ENCODE assay signal across 8 mouse cellular contexts in the genomic region with DNA sequence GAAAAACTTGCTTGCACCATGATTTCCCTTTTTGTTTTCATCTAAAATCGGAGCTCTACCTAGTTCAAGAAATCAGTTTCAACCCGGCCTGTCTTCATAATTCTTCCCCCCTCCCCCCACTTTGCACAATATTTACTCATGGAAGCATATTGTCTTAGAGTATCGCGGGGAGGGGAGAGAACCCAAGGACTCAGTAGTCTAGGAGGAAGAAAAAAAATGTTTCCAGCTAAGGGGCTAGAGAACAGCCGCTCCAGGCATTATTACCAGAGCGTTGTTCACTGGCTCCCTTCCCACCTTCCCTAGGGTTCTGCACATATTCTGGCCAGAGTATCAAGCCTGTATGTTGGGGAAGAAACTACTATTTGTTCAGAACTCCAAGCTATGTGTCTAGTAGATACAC.
A peak's percentile ranks its signal among the peaks of the same experiment; 100 is the strongest.
DNase-seq lines count a peak whose midpoint lies in the region; ATAC-seq and TF ChIP-seq lines count a peak whose summit lies in the region.

No protein-coding gene starts in this region.

- intact Hi-C loops in gastrocnemius, postnatal 14 days (cut with DNase I; ENCODE audit: low total_unique reads) = no loop called here

- H3K4me1 ChIP-seq in lung, postnatal 0 days (ENCODE audit: insufficient read depth, low read depth, low read length) = no peaks in the 10 kb centered on the region
- no peaks in the 10 kb centered on the region for H3K4me1 ChIP-seq in limb, embryonic 14.5 days (ENCODE audit: control insufficient read depth, insufficient read depth, low read length)
- no peaks in the 10 kb centered on the region for H3K4me1 ChIP-seq in stomach, embryonic 16.5 days (ENCODE audit: control insufficient read depth, insufficient read depth, low read length)

- no peak for TF ChIP-seq EP300 in lung, postnatal 0 days (IDR thresholded peaks at IDR 0.05)

- no peak overlapping the region for H3K9ac ChIP-seq in lung, postnatal 0 days (replicated peaks; ENCODE audit: low read depth)
- H3K9ac ChIP-seq in limb, embryonic 14.5 days (ENCODE audit: low read depth, low read length, severe bottlenecking) = peak overlapping the region; percentile 49
- H3K9ac ChIP-seq in stomach, embryonic 16.5 days (ENCODE audit: low read length) = peak overlapping the region; percentile 63

- no peaks in the 10 kb centered on the region for H3K36me3 ChIP-seq in lung, postnatal 0 days (ENCODE audit: insufficient read depth, low read length)
- no peaks in the 10 kb centered on the region for H3K36me3 ChIP-seq in limb, embryonic 14.5 days (ENCODE audit: control insufficient read depth, insufficient read depth, low read length)
- no peaks in the 10 kb centered on the region for H3K36me3 ChIP-seq in stomach, embryonic 16.5 days (ENCODE audit: control insufficient read depth, insufficient read depth, low read length)

- TF ChIP-seq POLR2A in limb, embryonic 14.5 days (IDR thresholded peaks at IDR 0.05; ENCODE audit: borderline replicate concordance, extremely low read depth, insufficient read depth, insufficient read length) = no peak

- H3K4me3 ChIP-seq in lung, postnatal 0 days (ENCODE audit: low read depth, low read length) = peak overlapping the region; percentile 50
- H3K4me3 ChIP-seq in limb, embryonic 14.5 days (replicated peaks; ENCODE audit: low read length) = peak overlapping the region; percentile 50
- peak overlapping the region; percentile 59 for H3K4me3 ChIP-seq in stomach, embryonic 16.5 days (replicated peaks; ENCODE audit: low read length)

- DNase-seq in cerebellum, adult 11-12 months = peak; percentile 16
- DNase-seq in cerebellum, adult 8-10 months = no peak
- peak; percentile 44 for DNase-seq in lung, postnatal 0 days (ENCODE audit: low spot score)
- no peak for DNase-seq in lung, adult 18-20 months
- no peak for DNase-seq in limb, embryonic 14.5 days (ENCODE audit: low spot score)
- DNase-seq in gastrocnemius, postnatal 14 days = no peak
- DNase-seq in c-Kit-positive CD71-positive TER-119-positive erythroid progenitor cells, embryonic 14.5 days (ENCODE audit: low spot score) = no peak

- ATAC-seq in lung, postnatal 0 days = peak; percentile 55
- peak; percentile 46; the same call in 1 of the 2 replicates for ATAC-seq in limb, embryonic 14.5 days (ENCODE audit: low FRiP score, low read depth)
- ATAC-seq in stomach, embryonic 16.5 days (ENCODE audit: insufficient read depth, low FRiP score) = peak; percentile 27; the same call in 1 of the 2 replicates

- no peaks in the 10 kb centered on the region for H3K27me3 ChIP-seq in lung, postnatal 0 days (replicated peaks; ENCODE audit: insufficient read depth, low read length)
- no peaks in the 10 kb centered on the region for H3K27me3 ChIP-seq in limb, embryonic 14.5 days (ENCODE audit: control insufficient read depth, insufficient read depth, low read length)
- no peaks in the 10 kb centered on the region; the same call in 1 of the 2 replicates for H3K27me3 ChIP-seq in stomach, embryonic 16.5 days (ENCODE audit: control insufficient read depth, insufficient read depth, low read length)

- H3K27ac ChIP-seq in lung, postnatal 0 days (ENCODE audit: low read length) = peak overlapping the region; percentile 75
- H3K27ac ChIP-seq in limb, embryonic 14.5 days (replicated peaks; ENCODE audit: low read depth, low read length) = peak overlapping the region; percentile 58
- peak overlapping the region; percentile 83 for H3K27ac ChIP-seq in stomach, embryonic 16.5 days (ENCODE audit: low read length)

- peak overlapping the region; percentile 48 for H3K4me2 ChIP-seq in lung, postnatal 0 days (replicated peaks; ENCODE audit: low read depth, low read length)
- peak overlapping the region; percentile 50 for H3K4me2 ChIP-seq in limb, embryonic 14.5 days (replicated peaks; ENCODE audit: low read depth, low read length, severe bottlenecking)
- peak overlapping the region; percentile 56 for H3K4me2 ChIP-seq in stomach, embryonic 16.5 days (ENCODE audit: low read depth, low read length)

- no peaks in the 10 kb centered on the region for H3K9me3 ChIP-seq in lung, postnatal 0 days (ENCODE audit: low read length)
- no peaks in the 10 kb centered on the region for H3K9me3 ChIP-seq in limb, embryonic 14.5 days (ENCODE audit: control insufficient read depth, low read length)
- H3K9me3 ChIP-seq in stomach, embryonic 16.5 days (replicated peaks; ENCODE audit: control insufficient read depth, low read length) = no peaks in the 10 kb centered on the region

- 29% methylated on average over 4 of the region's 6 CpGs for WGBS in lung, postnatal 0 days
- 31% methylated on average over 6 of the region's 6 CpGs for WGBS in limb, embryonic 14.5 days
- WGBS in stomach, embryonic 16.5 days = 17% methylated on average over 6 of the region's 6 CpGs

- no peak for TF ChIP-seq CTCF in lung, postnatal 0 days (IDR thresholded peaks at IDR 0.05)

Comparison
In these comparisons a context has a peak if more than half of its experiments do, and no peak if none do; other contexts are left out.
1. DNase-seq: peak in cerebellum, adult 11-12 months (single experiment) and lung, postnatal 0 days (single experiment); none in cerebellum, adult 8-10 months (single experiment), lung, adult 18-20 months (0 of 2), limb, embryonic 14.5 days (single experiment), gastrocnemius, postnatal 14 days (single experiment) and c-Kit-positive CD71-positive TER-119-positive erythroid progenitor cells, embryonic 14.5 days (single experiment).
2. Peak in every context shown above with its lines, with median percentiles within 50 percentile points of each other: ATAC-seq, H3K27ac ChIP-seq, H3K4me2 ChIP-seq and H3K4me3 ChIP-seq.